Mouse (Mus musculus) kidney, adult 2 months (tissue): ENCODE measurements at regions not wholly inside any gene's neighbourhood (a gene's known extent, or its start where the extent isn't known, plus 50 kb on each side); places are given as distances from the start of the nearest gene placed in this dataset.

Experiments
- DNase-seq: peaks from one replicate; pipeline ENCODE4 v3.0.0; 2021
- H3K27ac ChIP-seq: fragments of 200-500 bp; 2 replicates; pipeline ENCODE4 v1.5.1; 2012; ENCODE audit warnings: low read depth, low read length, control low read depth, inconsistent platforms; ENCODE audit not compliant: insufficient read depth
- H3K27me3 ChIP-seq: fragments of 200-500 bp; replicated peaks from 2 replicates; pipeline ENCODE4 v1.6.1; 2012; ENCODE audit warnings: mild to moderate bottlenecking, moderate library complexity, low read length, inconsistent platforms; ENCODE audit not compliant: control insufficient read depth, insufficient read depth
- H3K36me3 ChIP-seq: fragments of 200-500 bp; 2 replicates; pipeline ENCODE4 v1.6.1; 2012; ENCODE audit warnings: mild to moderate bottlenecking, moderate library complexity, low read length, inconsistent platforms; ENCODE audit not compliant: control insufficient read depth, insufficient read depth
- H3K4me1 ChIP-seq: fragments of 200-500 bp; 2 replicates; pipeline ENCODE4 v1.6.1; 2011; ENCODE audit warnings: low read length; ENCODE audit not compliant: control insufficient read depth, insufficient read depth
- H3K4me3 ChIP-seq: fragments of 200-500 bp; 2 replicates; pipeline ENCODE4 v1.5.1; 2011; ENCODE audit warnings: mild to moderate bottlenecking, low read depth, low read length, control low read depth; ENCODE audit not compliant: insufficient read depth
- CTCF ChIP-seq: fragments of 200-500 bp; conservative IDR thresholded peaks from 2 replicates; pipeline ENCODE4 v1.5.1; 2011; ENCODE audit warnings: low read depth, mild to moderate bottlenecking, control low read depth, low read length, moderate library complexity, mixed read lengths; ENCODE audit not compliant: insufficient read depth, insufficient read length
- POLR2A ChIP-seq: fragments of 200-500 bp; IDR thresholded peaks from one replicate; pipeline ENCODE4 v1.6.1; 2011; ENCODE audit warnings: low read depth, low read length, control low read depth
- WGBS: fragments of 180-500 bp; shearing (Covaris S2); methylation state at CpG from one replicate; pipeline ENCODE4 v1.1.7; 2018; 5-methylcytosine and 5-hydroxymethylcytosine counted together

DNA sequence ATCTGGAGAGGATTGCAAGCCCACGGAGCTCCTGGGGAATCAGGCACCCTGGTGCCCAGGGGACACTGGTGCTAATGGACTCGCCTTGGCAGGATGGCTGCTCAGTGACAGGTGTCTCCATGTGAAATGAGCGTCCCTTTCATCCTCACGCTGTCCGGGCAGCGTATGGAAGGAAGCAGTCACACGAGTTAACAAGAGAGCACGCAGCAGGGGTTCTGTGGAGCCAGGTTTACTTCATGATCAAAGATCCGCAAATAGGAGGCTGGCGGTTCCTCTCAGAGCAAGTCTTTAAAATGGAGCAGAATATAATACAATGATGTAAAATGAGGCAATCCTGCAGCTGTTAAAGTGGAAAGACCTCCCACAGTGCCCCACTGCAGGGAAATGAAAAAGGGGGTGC lies 276.8 kb downstream of the Matn1 start:
- WGBS, result 84% methylated on average over 10 of the region's 10 CpGs
- Histone ChIP-seq H3K4me1 (no peaks in the 10 kb centered on the region), H3K4me3 (no peak overlapping the region), H3K27me3 (no peaks in the 10 kb centered on the region), H3K36me3 (no peaks in the 10 kb centered on the region), H3K27ac (no peak overlapping the region)
- TF ChIP-seq POLR2A (no peak), CTCF (no peak)
- DNase-seq, result no peak

DNA sequence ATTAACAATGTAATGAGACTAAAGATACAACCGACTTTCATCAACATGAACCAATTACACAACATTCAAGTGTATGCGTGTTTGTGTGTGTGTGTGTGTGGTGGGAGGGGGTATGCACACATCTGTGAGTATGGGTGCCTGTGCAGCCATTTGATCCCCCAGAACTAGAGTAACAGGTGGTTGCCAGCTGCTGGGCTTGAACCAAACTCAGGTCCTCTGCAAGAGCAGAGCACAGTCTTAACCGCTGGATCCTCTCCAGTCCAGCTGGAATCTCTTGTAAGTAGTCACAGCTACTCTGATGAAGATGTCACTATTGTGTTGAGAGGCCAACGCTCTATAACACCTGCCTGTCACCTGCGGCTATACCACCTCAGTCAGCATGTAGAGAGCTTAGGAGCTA lies 286.2 kb downstream of the Matn1 start:
- Histone ChIP-seq H3K4me1 (no peaks in the 10 kb centered on the region), H3K4me3 (no peak overlapping the region), H3K27ac (no peak overlapping the region), H3K36me3 (no peaks in the 10 kb centered on the region), H3K27me3 (no peaks in the 10 kb centered on the region)
- 90% methylated on average over 5 of the region's 5 CpGs for WGBS
- TF ChIP-seq POLR2A (no peak), CTCF (no peak)
- no peak for DNase-seq

DNA sequence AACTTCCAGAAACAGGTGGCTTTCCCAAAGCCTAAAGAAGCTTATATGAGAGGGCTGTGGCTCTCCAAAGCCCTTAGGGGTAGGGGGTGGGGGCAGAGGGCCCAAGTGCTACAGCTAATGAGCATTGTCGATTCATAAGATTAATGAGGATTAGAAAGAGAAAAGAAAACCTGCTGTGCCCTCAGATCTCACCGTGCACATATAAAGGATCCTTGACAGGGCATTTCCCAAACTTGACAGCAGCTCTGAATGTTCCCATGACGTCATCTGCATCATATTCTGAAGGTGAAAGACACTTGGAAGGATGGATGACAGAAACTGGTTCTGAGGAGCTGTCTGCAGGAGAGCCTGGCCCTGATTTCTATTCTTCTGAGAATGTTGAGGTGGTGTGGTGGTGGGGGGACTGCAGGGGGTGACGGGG lies 292.4 kb downstream of the Matn1 start:
- DNase-seq, result no peak
- Histone ChIP-seq H3K4me3 (no peak overlapping the region), H3K36me3 (no peaks in the 10 kb centered on the region), H3K27ac (no peak overlapping the region), H3K27me3 (no peaks in the 10 kb centered on the region), H3K4me1 (no peaks in the 10 kb centered on the region)
- TF ChIP-seq POLR2A (no peak), CTCF (no peak)
- 64% methylated on average over 4 of the region's 4 CpGs for WGBS

DNA sequence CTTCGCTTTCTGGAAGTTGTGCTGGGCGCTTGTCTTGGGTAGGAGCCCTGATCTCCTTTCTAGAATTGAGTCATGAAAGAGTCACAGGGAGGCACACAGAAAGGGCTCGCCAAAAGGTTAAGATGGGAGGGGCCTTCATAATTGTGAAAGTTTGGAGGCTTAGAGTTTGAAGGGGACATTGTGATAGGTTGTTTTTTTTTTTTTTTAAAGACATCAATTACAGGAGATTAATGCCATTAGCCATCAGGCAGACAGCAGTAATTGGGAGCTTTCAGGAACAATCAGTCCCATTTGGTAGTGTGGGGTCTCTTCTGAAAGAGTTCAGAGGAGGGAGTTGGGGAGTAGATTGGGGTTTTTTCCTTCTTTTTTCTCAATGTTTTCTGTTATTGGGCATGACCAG lies 294.4 kb downstream of the Matn1 start:
- Histone ChIP-seq H3K27me3 (no peaks in the 10 kb centered on the region), H3K4me1 (no peaks in the 10 kb centered on the region), H3K4me3 (no peak overlapping the region), H3K36me3 (no peaks in the 10 kb centered on the region), H3K27ac (no peak overlapping the region)
- WGBS, result 79% methylated on average over 3 of the region's 3 CpGs
- no peak for DNase-seq
- no peak for TF ChIP-seq CTCF
- TF ChIP-seq POLR2A, result no peak

DNA sequence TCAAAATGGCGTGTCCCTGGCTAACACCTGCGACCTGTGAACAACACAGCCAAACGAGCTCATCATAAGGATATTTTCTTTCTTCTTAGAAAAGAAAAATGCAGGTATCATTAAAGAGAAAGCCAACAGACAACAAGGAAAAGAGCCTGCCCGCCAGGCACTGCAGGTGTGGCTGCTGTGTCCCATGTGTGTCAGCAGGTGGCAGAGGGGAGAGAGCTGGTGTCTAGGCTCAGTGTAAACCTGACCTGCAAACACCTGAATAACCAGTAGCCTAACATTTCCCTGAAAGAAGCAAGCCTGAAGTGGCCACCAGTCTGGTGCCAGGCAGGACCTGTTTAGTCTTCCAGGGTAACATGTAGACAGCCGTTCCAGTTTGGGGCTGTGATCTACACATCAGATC lies 294.9 kb downstream of the Matn1 start:
- 81% methylated on average over 5 of the region's 5 CpGs for WGBS
- H3K4me1 ChIP-seq, result no peaks in the 10 kb centered on the region
- H3K4me3 ChIP-seq, result no peak overlapping the region
- H3K36me3 ChIP-seq, result no peaks in the 10 kb centered on the region
- H3K27ac ChIP-seq, result no peak overlapping the region
- DNase-seq, result no peak
- no peaks in the 10 kb centered on the region for H3K27me3 ChIP-seq
- no peak for TF ChIP-seq POLR2A
- peak; percentile 36 for TF ChIP-seq CTCF

DNA sequence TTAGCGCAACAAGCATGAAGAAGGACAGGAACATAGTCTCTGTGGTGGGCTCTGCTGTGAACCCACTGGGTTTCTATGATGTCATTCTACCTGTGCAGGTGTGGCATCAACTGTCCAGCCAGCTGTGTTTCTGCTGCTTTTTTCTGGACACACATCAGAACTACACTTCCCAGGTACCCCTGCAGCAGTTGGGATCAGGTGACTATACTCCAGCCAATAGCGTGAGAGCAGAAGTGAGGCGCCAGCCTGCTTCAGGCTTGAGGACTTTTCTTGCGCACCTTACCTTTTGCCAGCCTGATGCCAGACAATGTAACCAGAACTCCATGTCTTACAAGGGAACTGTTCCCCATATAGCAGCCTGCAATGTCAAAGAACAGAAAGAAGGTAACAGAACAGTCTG lies 296.3 kb downstream of the Matn1 start:
- no peak for DNase-seq
- WGBS, result 89% methylated on average over 4 of the region's 4 CpGs
- Histone ChIP-seq H3K27me3 (no peaks in the 10 kb centered on the region), H3K4me3 (no peak overlapping the region), H3K36me3 (no peaks in the 10 kb centered on the region), H3K4me1 (no peaks in the 10 kb centered on the region), H3K27ac (no peak overlapping the region)
- TF ChIP-seq POLR2A (no peak), CTCF (no peak)

DNA sequence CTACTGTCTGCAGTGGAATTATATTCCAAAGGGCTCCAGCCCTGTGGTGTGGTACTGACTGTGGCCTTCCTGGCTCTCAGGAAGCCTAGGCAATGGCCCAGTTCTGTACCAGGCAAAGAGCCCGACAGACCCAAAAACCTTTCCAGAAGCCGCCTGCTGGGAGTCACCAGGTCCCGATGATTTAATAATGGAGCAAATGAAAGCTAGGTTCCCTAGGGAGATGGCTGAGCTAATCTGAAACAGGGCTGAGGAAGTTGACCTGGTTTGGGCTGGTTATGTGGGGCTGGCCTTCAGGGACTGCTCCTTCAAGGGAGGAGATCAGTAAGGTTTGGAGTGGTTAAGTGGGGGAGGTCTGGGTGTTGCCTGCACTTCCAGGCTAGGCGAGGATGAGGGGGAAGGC lies 298.1 kb downstream of the Matn1 start:
- Histone ChIP-seq H3K4me3 (no peak overlapping the region), H3K36me3 (no peaks in the 10 kb centered on the region), H3K27me3 (no peaks in the 10 kb centered on the region), H3K27ac (no peak overlapping the region), H3K4me1 (no peaks in the 10 kb centered on the region)
- no peak for TF ChIP-seq CTCF
- TF ChIP-seq POLR2A, result no peak
- 70% methylated on average over 4 of the region's 4 CpGs for WGBS
- DNase-seq, result no peak
